Mouse (Mus musculus) hindbrain, postnatal 0 days (tissue): Measurements from ENCODE around the gene Mdn1. TPM values are rescaled to one million over a fixed set of nuclear protein-coding genes. Genes with fewer than 3 reads are reported as not detected.
A peak's percentile ranks its signal among the peaks of the same experiment; 100 is the strongest.

Experiments used
- ATAC-seq: fragments of 200-750 bp; cut with Nextera tagmentation; 2 replicates; pipeline ENCODE4 v1.8.0; 2017; ENCODE audit warnings: mild to moderate bottlenecking, moderate TSS enrichment, moderate library complexity
- DNase-seq: peaks from one replicate; pipeline ENCODE4 v3.0.0-alpha.2; 2015; ENCODE audit warnings: low spot score
- H3K27ac ChIP-seq: fragments of 300-500 bp; sonication (generic); 2 replicates; pipeline ENCODE4 v1.5.1; 2014; ENCODE audit warnings: mild to moderate bottlenecking
- H3K27me3 ChIP-seq: fragments of 300-500 bp; sonication (generic); 2 replicates; pipeline ENCODE4 v1.6.1; 2014; ENCODE audit warnings: low read length, mixed read lengths; ENCODE audit not compliant: insufficient read depth
- H3K36me3 ChIP-seq: fragments of 300-500 bp; sonication (generic); 2 replicates; pipeline ENCODE4 v1.6.1; 2014; ENCODE audit warnings: low read length, mixed read lengths; ENCODE audit not compliant: insufficient read depth
- H3K4me1 ChIP-seq: fragments of 300-500 bp; sonication (generic); 2 replicates; pipeline ENCODE4 v1.6.1; 2014; ENCODE audit warnings: antibody characterized with exemption, low read length, mixed read lengths; ENCODE audit not compliant: insufficient read depth
- H3K4me2 ChIP-seq: fragments of 300-500 bp; sonication (generic); 2 replicates; pipeline ENCODE4 v1.6.1; 2014; ENCODE audit warnings: low read depth, mild to moderate bottlenecking, low read length, moderate library complexity, mixed read lengths
- H3K4me3 ChIP-seq: fragments of 300-500 bp; sonication (generic); 2 replicates; pipeline ENCODE4 v1.5.1; 2014; ENCODE audit warnings: low read length
- H3K9ac ChIP-seq: fragments of 300-500 bp; sonication (generic); replicated peaks from 2 replicates; pipeline ENCODE4 v1.6.1; 2014; ENCODE audit warnings: mild to moderate bottlenecking, low read length, moderate library complexity, mixed read lengths
- H3K9me3 ChIP-seq: fragments of 300-500 bp; sonication (generic); 2 replicates; pipeline ENCODE4 v1.6.1; 2016; ENCODE audit warnings: low read length, mixed read lengths
- CTCF ChIP-seq: IDR thresholded peaks from 2 replicates; pipeline ENCODE4 v1.5.1; 2016; ENCODE audit warnings: antibody characterized with exemption, control low read depth, low read depth
- WGBS: fragments of 180-500 bp; shearing (Covaris S2); extraction: QIAGEN DNeasy Blood & Tissue Kit; methylation state at CpG from one replicate; pipeline ENCODE4 v1.1.7; 2014; 5-methylcytosine and 5-hydroxymethylcytosine counted together
- polyA plus RNA-seq: library from polyadenylated mRNA; unstranded; fragments of >200 nt; fragmentation: Nextera tagmentation; extraction: Ambion mirVana; gene quantifications from 2 replicates; pipeline ENCODE4 v1.2.1, GENCODE M21; 2015
- total RNA-seq: library from RNA; depleted of rRNA; stranded (reverse); fragments of >200 nt; gene quantifications from 2 replicates; pipeline ENCODE4 v1.2.3, GENCODE M21; 2014; rRNA removed

Mdn1 gene
- total RNA-seq (23.0 and 35.7 TPM in 2 replicates), polyA plus RNA-seq (8.6 and 8.7 TPM in 2 replicates)

DNA sequence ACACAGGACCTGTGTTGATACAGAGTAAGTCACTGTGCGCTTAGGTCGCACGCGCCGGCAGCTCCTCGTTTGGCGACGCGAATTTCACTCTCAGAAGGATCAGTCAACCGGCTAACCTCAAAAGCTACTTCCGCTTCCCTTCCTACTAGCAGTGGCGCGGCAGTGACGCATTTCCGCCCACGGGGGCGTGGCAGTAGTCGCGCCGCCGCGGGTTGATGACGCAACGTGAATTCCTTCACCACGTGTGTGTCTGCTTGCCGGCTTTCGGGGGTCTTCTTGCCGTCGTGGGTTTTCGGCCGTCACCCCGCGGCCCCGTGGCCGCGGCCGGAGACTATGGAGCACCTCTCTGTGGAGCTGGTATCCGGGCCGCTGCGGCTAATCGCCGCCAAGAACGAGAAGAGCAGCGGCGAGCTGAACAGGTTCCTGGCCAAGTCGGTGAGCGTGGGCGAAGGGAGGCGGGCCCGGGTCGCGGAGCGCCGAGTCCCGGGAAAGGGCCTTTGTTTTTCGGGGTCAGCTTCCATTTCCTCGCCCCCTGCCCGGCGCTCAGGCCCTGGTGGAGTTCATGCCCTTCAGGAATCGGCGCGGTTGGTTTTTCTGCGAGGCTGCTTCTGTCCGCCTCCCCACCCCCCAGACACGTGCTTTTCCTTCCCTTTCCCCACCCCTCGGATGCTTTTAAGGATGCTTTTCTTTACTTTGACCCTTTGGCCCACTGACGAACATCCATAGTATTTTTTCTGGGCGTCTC, at the start of gene Mdn1:
Mdn1 (plus strand) TSS at position 202 of the 745 bp plus-strand sequence.
- H3K4me2 ChIP-seq = peak within 1 kb of the TSS; percentile 72
- no peaks in the 10 kb centered on the region for H3K36me3 ChIP-seq
- ATAC-seq (peak; percentile 95), DNase-seq (peak; percentile 99)
- no peaks in the 10 kb centered on the region for H3K27me3 ChIP-seq
- under 1% methylated on average over 68 of the region's 68 CpGs for WGBS
- peak within 1 kb of the TSS; percentile 86 for H3K27ac ChIP-seq
- no peaks in the 10 kb centered on the region for H3K4me1 ChIP-seq
- no peak for TF ChIP-seq CTCF
- peak within 1 kb of the TSS; percentile 80 for H3K4me3 ChIP-seq
- no peaks in the 10 kb centered on the region for H3K9me3 ChIP-seq
- peak within 1 kb of the TSS; percentile 69 for H3K9ac ChIP-seq

DNA sequence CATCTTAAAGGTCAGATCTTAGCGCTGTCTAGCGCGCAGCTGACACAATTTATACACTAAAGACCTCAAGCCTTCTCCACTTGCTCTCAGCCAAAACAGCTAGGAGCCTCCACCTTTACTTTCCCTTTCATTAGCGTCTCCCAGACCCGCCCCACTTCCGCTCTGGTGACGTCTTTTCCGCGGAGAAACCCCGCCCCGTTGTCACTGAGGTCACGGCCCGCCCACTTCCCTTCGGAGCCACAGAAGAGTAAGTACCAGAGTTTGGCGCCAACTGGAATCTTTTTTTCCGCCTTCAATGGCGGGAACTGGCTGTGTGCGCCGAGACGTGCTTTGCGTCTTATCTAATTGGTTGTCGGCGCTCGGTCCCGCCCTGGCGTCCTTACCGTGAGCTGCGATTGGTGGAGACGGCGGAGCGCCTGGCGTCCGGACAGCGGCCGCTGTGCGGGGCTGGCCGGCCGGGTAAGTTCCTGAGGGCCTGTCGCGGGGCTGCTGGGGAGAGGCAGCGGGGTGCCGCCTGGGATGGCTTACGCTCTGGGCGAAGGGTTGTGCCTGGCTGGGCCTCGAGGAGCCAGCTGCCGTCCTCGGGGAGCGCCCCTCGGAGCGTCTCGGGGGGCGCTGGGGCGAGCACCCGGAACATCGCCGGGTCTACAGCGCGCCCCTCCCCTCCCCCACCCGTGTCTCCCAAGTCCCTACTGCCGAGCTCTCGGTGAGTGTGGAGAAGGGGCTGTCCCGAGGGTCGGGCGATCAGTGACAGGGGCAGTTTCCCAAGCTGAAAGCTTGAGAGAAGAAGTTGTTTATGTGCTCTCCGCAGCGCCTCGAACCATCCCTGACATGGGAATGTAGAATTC, 41.7 kb upstream of the Mdn1 start, which contains the start of gene Casp8ap2:
Casp8ap2 (plus strand) TSS at position 418 of the 848 bp plus-strand sequence.
- Histone ChIP-seq H3K9me3 (no peaks in the 10 kb centered on the region), H3K4me2 (peak within 1 kb of the TSS; percentile 75), H3K27ac (peak within 1 kb of the TSS; percentile 80), H3K36me3 (no peaks in the 10 kb centered on the region), H3K4me1 (0 out of 2 replicates have a peak, but pooled peaks cover 4% of the 10 kb centered on the region), H3K4me3 (peak within 1 kb of the TSS; percentile 58), H3K9ac (peak within 1 kb of the TSS; percentile 51), H3K27me3 (no peaks in the 10 kb centered on the region)
- WGBS = under 1% methylated on average over 64 of the region's 67 CpGs
- peak; percentile 99 for DNase-seq
- TF ChIP-seq CTCF = no peak
- peak; percentile 99 for ATAC-seq

DNA sequence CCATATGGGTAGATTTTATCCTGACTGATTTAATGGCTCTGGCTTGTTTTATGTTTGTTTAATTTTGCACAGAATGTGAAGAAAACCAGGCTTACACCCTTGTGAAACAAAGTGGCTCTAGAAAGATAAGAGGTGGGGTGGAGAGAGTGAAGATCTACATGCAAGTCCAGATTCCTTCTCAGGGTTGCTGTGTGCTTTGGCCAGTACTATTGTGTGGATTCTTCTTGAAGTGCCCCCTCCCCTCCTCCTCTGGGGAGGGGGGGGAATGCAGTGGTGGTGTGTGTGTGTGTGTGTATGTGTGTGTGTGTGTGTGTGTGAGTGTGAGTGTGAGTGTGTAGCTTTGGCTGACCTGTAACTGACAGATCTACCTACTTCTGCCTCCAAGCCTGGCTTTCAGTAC, 35.3 kb upstream of the Mdn1 start:
- Histone ChIP-seq H3K4me3 (no peak overlapping the region), H3K27me3 (no peaks in the 10 kb centered on the region), H3K4me1 (no peaks in the 10 kb centered on the region), H3K9me3 (no peaks in the 10 kb centered on the region), H3K36me3 (no peaks in the 10 kb centered on the region), H3K27ac (no peak overlapping the region), H3K9ac (no peak overlapping the region), H3K4me2 (no peak overlapping the region)
- TF ChIP-seq CTCF = no peak
- DNase-seq = no peak
- no peak for ATAC-seq

DNA sequence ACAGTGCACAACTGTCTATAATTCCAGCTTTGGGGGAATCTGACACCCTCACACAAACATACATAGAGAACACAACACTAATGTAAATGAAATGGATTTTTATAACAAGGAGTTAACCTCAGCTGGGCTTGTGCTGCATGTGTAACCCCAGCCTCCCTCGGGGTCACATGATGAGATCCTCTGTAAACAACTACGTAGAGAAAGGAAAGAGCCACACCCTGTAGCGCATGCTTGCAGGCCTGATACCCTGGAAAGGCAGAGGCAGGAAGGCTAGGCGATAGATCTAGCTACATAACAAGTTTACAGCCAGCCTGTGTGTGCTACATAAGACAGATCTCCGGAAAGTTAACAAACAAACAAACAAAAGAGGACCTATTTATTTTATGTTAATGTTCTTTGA, 5.2 kb upstream of the Mdn1 start:
- Histone ChIP-seq H3K9me3 (no peaks in the 10 kb centered on the region), H3K4me2 (no peak overlapping the region), H3K4me3 (no peak overlapping the region), H3K27ac (no peak overlapping the region), H3K9ac (no peak overlapping the region), H3K36me3 (peaks cover 10% of the 10 kb centered on the region; the same call in 1 of the 2 replicates), H3K27me3 (no peaks in the 10 kb centered on the region), H3K4me1 (no peaks in the 10 kb centered on the region)
- WGBS = 89% methylated on average over 5 of the region's 5 CpGs
- ATAC-seq (no peak), DNase-seq (no peak)
- TF ChIP-seq CTCF = no peak

DNA sequence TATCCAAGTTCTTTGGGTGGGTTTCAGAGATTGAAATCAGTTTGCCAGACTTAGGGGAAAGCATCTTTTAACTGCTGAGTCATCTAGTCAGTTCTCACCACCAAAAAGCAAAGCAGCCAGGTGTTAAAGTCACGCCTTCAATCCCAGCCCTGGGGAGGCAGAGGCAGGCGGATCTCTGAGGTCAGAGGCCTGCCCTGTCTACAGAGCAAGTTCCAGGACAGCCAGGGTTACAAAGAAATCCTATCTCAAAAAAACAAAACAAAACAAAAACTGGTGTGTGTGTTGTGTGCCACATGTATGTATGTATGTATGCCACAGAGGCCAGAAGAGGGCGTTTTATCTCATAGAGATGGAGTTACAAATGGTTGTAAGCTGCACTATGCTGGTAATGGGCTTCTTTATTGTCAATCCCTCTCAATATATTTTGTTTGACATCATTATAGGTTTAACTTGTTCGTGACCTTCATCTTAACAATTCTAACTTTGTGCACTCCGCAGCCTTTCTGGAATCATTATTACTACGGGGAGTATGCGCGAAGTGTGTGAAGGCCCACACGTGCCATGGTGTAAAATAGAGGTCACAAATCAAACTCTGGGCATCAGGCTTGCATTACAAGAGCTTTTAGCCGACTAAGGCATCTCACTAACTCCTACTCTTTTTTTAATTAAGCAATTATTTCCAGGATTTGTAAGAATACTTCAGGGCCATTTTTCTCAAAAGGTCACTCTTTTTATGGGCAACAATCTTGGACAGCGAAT, 594 bp upstream of the Mdn1 start:
- ATAC-seq = peak; percentile 59
- Histone ChIP-seq H3K9ac (peak overlapping the region; percentile 69; the same call in 1 of the 2 replicates), H3K36me3 (no peaks in the 10 kb centered on the region), H3K9me3 (no peaks in the 10 kb centered on the region), H3K27me3 (no peaks in the 10 kb centered on the region), H3K27ac (peak overlapping the region; percentile 86), H3K4me1 (no peaks in the 10 kb centered on the region), H3K4me2 (peak overlapping the region; percentile 72), H3K4me3 (peak overlapping the region; percentile 80)
- 53% methylated on average over 11 of the region's 11 CpGs for WGBS
- no peak for TF ChIP-seq CTCF
- peak; percentile 6 for DNase-seq

DNA sequence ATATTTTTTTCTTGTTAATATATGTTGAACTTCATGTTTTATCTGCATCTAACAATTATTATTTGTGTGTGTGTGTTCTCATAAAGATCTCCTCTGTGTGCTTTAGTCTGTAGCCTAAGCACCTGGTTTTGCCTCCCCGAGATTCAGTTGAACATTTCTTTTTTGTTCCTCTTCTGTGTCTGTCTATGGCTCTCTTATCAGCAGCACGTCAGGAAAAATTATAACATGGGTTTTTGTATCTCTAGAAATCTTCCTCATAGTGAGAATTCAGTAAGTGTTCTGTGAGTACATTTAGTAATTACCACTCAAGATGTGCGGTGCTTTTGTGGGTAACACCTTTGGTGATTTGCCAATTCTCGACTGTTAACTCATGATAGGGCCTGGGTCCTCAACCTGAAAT, 8.9 kb downstream of the Mdn1 start:
- H3K4me1 ChIP-seq = no peaks in the 10 kb centered on the region
- ATAC-seq = no peak
- peaks cover 32% of the 10 kb centered on the region; the same call in 1 of the 2 replicates for H3K36me3 ChIP-seq

More for the DNA sequence above, 8.9 kb downstream of the Mdn1 start:
- H3K27me3 ChIP-seq = no peaks in the 10 kb centered on the region
- no peak for DNase-seq
- H3K9ac ChIP-seq = no peak overlapping the region
- H3K27ac ChIP-seq = no peak overlapping the region
- H3K4me3 ChIP-seq = no peak overlapping the region
- no peak for TF ChIP-seq CTCF
- no peak overlapping the region for H3K4me2 ChIP-seq
- no peaks in the 10 kb centered on the region for H3K9me3 ChIP-seq
- 87% methylated on average over 4 of the region's 4 CpGs for WGBS
